Comparison of ENCODE assay signal across 8 mouse cellular contexts in genomic region chr10:60279941-60280301, GRCm38 (mm10). TPM values are rescaled to one million over a fixed set of nuclear protein-coding genes. Genes with fewer than 3 reads are reported as not detected.
DNase-seq lines count a peak whose midpoint lies in the region; ATAC-seq lines count a peak whose summit lies in the region.

No protein-coding gene starts in this region.

- ATAC-seq in embryonic facial prominence, embryonic 13.5 days (ENCODE audit: insufficient number of reproducible peaks, insufficient read depth, low FRiP score, low TSS enrichment, low read depth) = no peak
- ATAC-seq in midbrain, embryonic 15.5 days (replicated peaks) = no peak

- H3K36me3 ChIP-seq in embryonic facial prominence, embryonic 13.5 days = no peaks in the 10 kb centered on the region
- H3K36me3 ChIP-seq in midbrain, embryonic 15.5 days (replicated peaks) = no peaks in the 10 kb centered on the region

- H3K4me3 ChIP-seq in embryonic facial prominence, embryonic 13.5 days = no peak overlapping the region
- no peak overlapping the region for H3K4me3 ChIP-seq in midbrain, embryonic 15.5 days

- DNase-seq in cerebellum, adult 11 months = peak; percentile 39
- no peak for DNase-seq in cerebellum, postnatal 4 days (ENCODE audit: low spot score in 2 of 2)
- DNase-seq in 3134 (ENCODE audit: extremely low read depth, insufficient read length, low spot score) = peak; percentile 39
- peak; percentile 63 to 74 for DNase-seq in heart, postnatal 14 days
- peak; percentile 85 for DNase-seq in layer of hippocampus, adult 9-11 months
- DNase-seq in thymus, postnatal 4 days = peak; percentile 61

- no peak overlapping the region for H3K9ac ChIP-seq in embryonic facial prominence, embryonic 13.5 days
- no peak overlapping the region for H3K9ac ChIP-seq in midbrain, embryonic 15.5 days

- intact Hi-C loops in heart, postnatal 14 days (cut with DNase I) = no loop called here

- H3K9me3 ChIP-seq in embryonic facial prominence, embryonic 13.5 days = no peaks in the 10 kb centered on the region
- no peaks in the 10 kb centered on the region for H3K9me3 ChIP-seq in midbrain, embryonic 15.5 days

- H3K4me1 ChIP-seq in embryonic facial prominence, embryonic 13.5 days = peaks cover 67% of the 10 kb centered on the region
- peaks cover 70% of the 10 kb centered on the region for H3K4me1 ChIP-seq in midbrain, embryonic 15.5 days

- WGBS in embryonic facial prominence, embryonic 13.5 days = 85% methylated on average over 9 of the region's 9 CpGs
- 83% methylated on average over 9 of the region's 9 CpGs for WGBS in midbrain, embryonic 15.5 days

- H3K27me3 ChIP-seq in embryonic facial prominence, embryonic 13.5 days = no peaks in the 10 kb centered on the region
- H3K27me3 ChIP-seq in midbrain, embryonic 15.5 days (replicated peaks) = no peaks in the 10 kb centered on the region

- peak overlapping the region; percentile 64 for H3K27ac ChIP-seq in embryonic facial prominence, embryonic 13.5 days
- no peak overlapping the region for H3K27ac ChIP-seq in midbrain, embryonic 15.5 days

- H3K4me2 ChIP-seq in embryonic facial prominence, embryonic 13.5 days = peak overlapping the region; percentile 69; the same call in 1 of the 2 replicates
- H3K4me2 ChIP-seq in midbrain, embryonic 15.5 days = peak overlapping the region; percentile 88

RNA-seq across cellular contexts. Expression of gene Psap, which starts 2.5 kb away (rescaled TPM):
- polyA plus RNA-seq in embryonic facial prominence, embryonic 13.5 days (2015; fragmentation: Nextera tagmentation; extraction: Ambion mirVana) = 114 TPM in 2 replicates
- total RNA-seq in heart, postnatal 14 days (2021) = 100 to 1,000 TPM; 904 to 976 TPM
- polyA plus RNA-seq in midbrain, embryonic 15.5 days (2015; fragmentation: Nextera tagmentation; extraction: Ambion mirVana) = 169 and 192 TPM in 2 replicates

Comparison
In these comparisons a context has a peak if more than half of its experiments do, and no peak if none do; other contexts are left out.
1. DNase-seq: peak in cerebellum, adult 11 months (single experiment), 3134 (single experiment), heart, postnatal 14 days (2 of 2), layer of hippocampus, adult 9-11 months (single experiment) and thymus, postnatal 4 days (single experiment); none in cerebellum, postnatal 4 days (0 of 2).